ENCODE assay signal across 33 mouse cellular contexts in genomic region chr7:17048431-17049190, GRCm38 (mm10). TPM values are rescaled to one million over a fixed set of nuclear protein-coding genes. Genes with fewer than 3 reads are reported as not detected.
DNase-seq lines count a peak whose midpoint lies in the region; ATAC-seq and TF ChIP-seq lines count a peak whose summit lies in the region.
"Had no signal": no experiment of that assay in that cellular context is flagged by ENCODE, and none has a peak within 500 bp of the region (broad histone marks: within the 10 kb centered on the region; RNA-seq: fewer than 3 reads in every experiment).

No protein-coding gene starts in this region.

- TF ChIP-seq RAD21 in CH12.LX (IDR thresholded peaks at IDR 0.05; ENCODE audit: low read depth, low read length) = no peak

- H3K4me2 ChIP-seq in liver, postnatal 0 days (ENCODE audit: low read depth, low read length) = no peak overlapping the region
- no peak overlapping the region for H3K4me2 ChIP-seq in liver, embryonic 12.5 days
- no peak overlapping the region for H3K4me2 ChIP-seq in CH12.LX (ENCODE audit: insufficient read depth, low read depth, poor library complexity, severe bottlenecking)
- H3K4me2 ChIP-seq in intestine, postnatal 0 days (replicated peaks; ENCODE audit: low read depth) = no peak overlapping the region
- H3K4me2 ChIP-seq: embryonic facial prominence, embryonic 12.5 days; heart, embryonic 13.5 days; hindbrain, embryonic 15.5 days; limb, embryonic 13.5 days; lung, embryonic 14.5 days; neural tube, embryonic 12.5 days had no signal

- no peaks in the 10 kb centered on the region for H3K4me1 ChIP-seq in liver, postnatal 0 days (ENCODE audit: insufficient read depth)
- peaks cover 23% of the 10 kb centered on the region for H3K4me1 ChIP-seq in liver, embryonic 12.5 days
- peaks cover 3 to 16% of the 10 kb centered on the region in 2 experiments; a peak in 3 of 4 replicates for H3K4me1 ChIP-seq in CH12.LX (ENCODE audit: control insufficient read depth in 1 of 2, insufficient read depth in 2 of 2)
- no peaks in the 10 kb centered on the region for H3K4me1 ChIP-seq in intestine, postnatal 0 days (replicated peaks; ENCODE audit: control insufficient read depth, insufficient read depth, low read length)
- H3K4me1 ChIP-seq: embryonic facial prominence, embryonic 12.5 days; hindbrain, embryonic 15.5 days; limb, embryonic 13.5 days; midbrain, embryonic 10.5 days; neural tube, embryonic 12.5 days had no signal

- H3K27ac ChIP-seq in liver, postnatal 0 days (ENCODE audit: low read depth) = no peak overlapping the region
- no peak overlapping the region for H3K27ac ChIP-seq in liver, embryonic 12.5 days
- no peak overlapping the region for H3K27ac ChIP-seq in CH12.LX (ENCODE audit: insufficient read depth, low read depth)
- no peak overlapping the region; the same call in 1 of the 2 replicates for H3K27ac ChIP-seq in intestine, postnatal 0 days (ENCODE audit: low read depth, low read length)
- H3K27ac ChIP-seq: embryonic facial prominence, embryonic 12.5 days; heart, adult 2 months; heart, embryonic 13.5 days; hindbrain, embryonic 10.5 days; hindbrain, embryonic 15.5 days; left cerebral cortex, adult 2 months; limb, embryonic 13.5 days; liver, embryonic 14.5 days; midbrain, embryonic 10.5 days; neural tube, embryonic 12.5 days had no signal

- no peak for TF ChIP-seq EP300 in liver, postnatal 0 days (IDR thresholded peaks at IDR 0.05; ENCODE audit: low read depth)
- TF ChIP-seq EP300 in CH12.LX (IDR thresholded peaks at IDR 0.05; ENCODE audit: low read length) = no peak

- 79% methylated on average over 10 of the region's 10 CpGs for WGBS in liver, postnatal 0 days (ENCODE audit: insufficient replicate concordance)
- WGBS in liver, embryonic 12.5 days (ENCODE audit: insufficient replicate concordance) = 78% methylated on average over 10 of the region's 10 CpGs
- WGBS in intestine, postnatal 0 days = 78% methylated on average over 10 of the region's 10 CpGs

- H3K9ac ChIP-seq in liver, postnatal 0 days (replicated peaks) = no peak overlapping the region
- no peak overlapping the region for H3K9ac ChIP-seq in liver, embryonic 12.5 days
- no peak overlapping the region for H3K9ac ChIP-seq in CH12.LX (ENCODE audit: insufficient read depth, low read depth)
- no peak overlapping the region for H3K9ac ChIP-seq in intestine, postnatal 0 days (ENCODE audit: low read depth, low read length)
- H3K9ac ChIP-seq: embryonic facial prominence, embryonic 12.5 days; heart, embryonic 13.5 days; hindbrain, embryonic 15.5 days; limb, embryonic 13.5 days; liver, embryonic 14.5 days; lung, embryonic 14.5 days; neural tube, embryonic 12.5 days had no signal

- in situ Hi-C loops in CH12.LX (cut with MboI; ENCODE audit: low pct_ligation_motif_present, low pct_unique_long_range_greater_than_20kb, low sequenced_read_pairs) = no loop called here

- dilution Hi-C loops in CH12.LX (cut with MboI; ENCODE audit: extremely low pct_ligation_motif_present, extremely low pct_unique_long_range_greater_than_20kb, low sequenced_read_pairs) = no loop called here

- H3K79me2 ChIP-seq in CH12.LX (replicated peaks; ENCODE audit: control insufficient read depth, extremely low read depth, insufficient read depth, poor library complexity, severe bottlenecking) = no peaks in the 10 kb centered on the region

- H3K4me3 ChIP-seq in liver, postnatal 0 days (ENCODE audit: low read depth, low read length) = no peak overlapping the region
- H3K4me3 ChIP-seq in liver, embryonic 12.5 days = no peak overlapping the region
- H3K4me3 ChIP-seq in CH12.LX (replicated peaks in 1 of 3; ENCODE audit: low read depth in 2 of 3, low read length in 2 of 3, poor library complexity in 1 of 3) = no peak overlapping the region
- no peak overlapping the region for H3K4me3 ChIP-seq in intestine, postnatal 0 days (ENCODE audit: low read depth, low read length)
- H3K4me3 ChIP-seq: embryonic facial prominence, embryonic 12.5 days; heart, adult 2 months; heart, embryonic 13.5 days; hindbrain, embryonic 10.5 days; hindbrain, embryonic 15.5 days; left cerebral cortex, adult 2 months; limb, embryonic 13.5 days; midbrain, embryonic 10.5 days; myocyte; neural tube, embryonic 12.5 days had no signal

- no peaks in the 10 kb centered on the region for H3K27me3 ChIP-seq in liver, postnatal 0 days (ENCODE audit: insufficient read depth, low read length)
- no peaks in the 10 kb centered on the region for H3K27me3 ChIP-seq in liver, embryonic 12.5 days (replicated peaks)
- no peaks in the 10 kb centered on the region for H3K27me3 ChIP-seq in CH12.LX (replicated peaks)
- no peaks in the 10 kb centered on the region for H3K27me3 ChIP-seq in intestine, postnatal 0 days (replicated peaks; ENCODE audit: control insufficient read depth, insufficient read depth, low read length)
- H3K27me3 ChIP-seq: embryonic facial prominence, embryonic 12.5 days; heart, embryonic 13.5 days; hindbrain, embryonic 15.5 days; limb, embryonic 13.5 days; neural tube, embryonic 12.5 days; Patski had no signal

- TF ChIP-seq CTCF in liver, postnatal 0 days (IDR thresholded peaks at IDR 0.05; ENCODE audit: low read depth) = no peak
- no peak for TF ChIP-seq CTCF in CH12.LX (conservative IDR thresholded peaks at IDR 0.05 in 1 of 2, IDR thresholded peaks at IDR 0.05 in 1 of 2; ENCODE audit: low read depth in 2 of 2, low read length in 2 of 2)
- TF ChIP-seq CTCF in intestine, postnatal 0 days (IDR thresholded peaks at IDR 0.05; ENCODE audit: low read depth) = no peak

- H3K36me3 ChIP-seq in liver, postnatal 0 days (replicated peaks; ENCODE audit: insufficient read depth, low read length) = peaks cover 71% of the 10 kb centered on the region
- H3K36me3 ChIP-seq in liver, embryonic 12.5 days = peaks cover 72% of the 10 kb centered on the region
- H3K36me3 ChIP-seq in CH12.LX (replicated peaks in 1 of 2; ENCODE audit: control insufficient read depth in 1 of 2, insufficient read depth in 1 of 2, low read length in 1 of 2) = no peaks in the 10 kb centered on the region
- peaks cover 73% of the 10 kb centered on the region for H3K36me3 ChIP-seq in intestine, postnatal 0 days (ENCODE audit: control insufficient read depth, insufficient read depth)
- H3K36me3 ChIP-seq: hindbrain, embryonic 15.5 days; midbrain, embryonic 10.5 days; neural tube, embryonic 12.5 days had no signal

- ATAC-seq in liver, postnatal 0 days = no peak
- no peak for ATAC-seq in liver, embryonic 12.5 days
- ATAC-seq in intestine, postnatal 0 days = peak; percentile 35; the same call in 1 of the 2 replicates
- ATAC-seq: forebrain, embryonic 16.5 days; inflammation-experienced regulatory T-cells, adult 6 months; Patski had no signal

- peak; percentile 3 to 4 for DNase-seq in frontal cortex, postnatal 14 days (ENCODE audit: low spot score in 2 of 2)
- no peak for DNase-seq in frontal cortex, postnatal 36 days (ENCODE audit: low spot score in 2 of 2)
- peak; percentile 11 for DNase-seq in liver, postnatal 0 days
- no peak for DNase-seq in CH12.LX (ENCODE audit: extremely low read depth)
- DNase-seq in lung, postnatal 14 days = no peak
- DNase-seq: adrenal gland, postnatal 14 days; cerebellum, adult 11 months; cerebellum, adult 9-11 months; embryo, embryonic 11 days; gastrocnemius, postnatal 14 days; heart, postnatal 10 days; kidney, adult 9 months; kidney, postnatal 10 days; lung, embryonic 14.5 days; right cerebral cortex, adult 18-20 months; thymus, postnatal 14 days had no signal

- no peaks in the 10 kb centered on the region for H3K9me3 ChIP-seq in liver, postnatal 0 days (ENCODE audit: low read length)
- no peaks in the 10 kb centered on the region for H3K9me3 ChIP-seq in liver, embryonic 12.5 days (replicated peaks)
- peaks cover 3% of the 10 kb centered on the region for H3K9me3 ChIP-seq in CH12.LX (replicated peaks; ENCODE audit: low read length)
- no peaks in the 10 kb centered on the region for H3K9me3 ChIP-seq in intestine, postnatal 0 days (ENCODE audit: control insufficient read depth)
- H3K9me3 ChIP-seq: embryonic facial prominence, embryonic 12.5 days; heart, embryonic 13.5 days; hindbrain, embryonic 15.5 days; limb, embryonic 13.5 days; midbrain, embryonic 10.5 days; neural tube, embryonic 12.5 days had no signal

- no peak for TF ChIP-seq POLR2A in CH12.LX (IDR thresholded peaks at IDR 0.05; ENCODE audit: low read depth, low read length)

TF ChIP-seq in CH12.LX, 34 proteins besides CTCF, POLR2A, EP300 and RAD21:
- TF ChIP-seq BHLHE40 (IDR thresholded peaks at IDR 0.05; ENCODE audit: low read depth, low read length) = 0 out of 2 replicates have a peak, but pooled peaks have one; percentile 9
- no peak for TF ChIP-seq MAFK (IDR thresholded peaks at IDR 0.05; ENCODE audit: insufficient replicate concordance, low read length)

RNA-seq across cellular contexts. Expression of gene Hif3a, which starts 13.6 kb away (rescaled TPM):
- 2.6 and 3.9 TPM in 2 replicates for polyA plus RNA-seq in liver, postnatal 0 days (2015; fragmentation: Nextera tagmentation; extraction: Ambion mirVana)
- 21.1 and 22.6 TPM in 2 replicates for polyA plus RNA-seq in liver, embryonic 12.5 days (2016; fragmentation: Nextera tagmentation; extraction: Ambion mirVana)
- under 0.01 and 0.08 TPM in 2 replicates for total RNA-seq in CH12.LX (2012; rRNA removed)
- 0.03 and 0.05 TPM in 2 replicates for total RNA-seq in CH12.LX (2014; rRNA removed)
- 0.49 and 0.52 TPM in 2 replicates for polyA plus RNA-seq in CH12.LX (2012; ENCODE audit: insufficient read length, low read depth)
- polyA plus RNA-seq in intestine, postnatal 0 days (2015; fragmentation: Nextera tagmentation; extraction: Ambion mirVana) = 15.9 and 18.4 TPM in 2 replicates

RNA-seq across cellular contexts. Expression of gene Ppp5c, which starts 20.9 kb away (rescaled TPM):
- 26.9 and 32.1 TPM in 2 replicates for polyA plus RNA-seq in liver, postnatal 0 days (2015; fragmentation: Nextera tagmentation; extraction: Ambion mirVana)
- 70.3 and 75.2 TPM in 2 replicates for polyA plus RNA-seq in liver, embryonic 12.5 days (2016; fragmentation: Nextera tagmentation; extraction: Ambion mirVana)
- 128 and 130 TPM in 2 replicates for total RNA-seq in CH12.LX (2012; rRNA removed)
- total RNA-seq in CH12.LX (2014; rRNA removed) = 117 and 125 TPM in 2 replicates
- 223 and 249 TPM in 2 replicates for polyA plus RNA-seq in CH12.LX (2012; ENCODE audit: insufficient read length, low read depth)
- 44.4 and 45.0 TPM in 2 replicates for polyA plus RNA-seq in intestine, postnatal 0 days (2015; fragmentation: Nextera tagmentation; extraction: Ambion mirVana)

RNA-seq across cellular contexts. Expression of gene Psg16, which starts 25.2 kb away (rescaled TPM):
- 0.54 and 0.69 TPM in 2 replicates for polyA plus RNA-seq in liver, postnatal 0 days (2015; fragmentation: Nextera tagmentation; extraction: Ambion mirVana)
- 0.06 and 0.13 TPM in 2 replicates for polyA plus RNA-seq in liver, embryonic 12.5 days (2016; fragmentation: Nextera tagmentation; extraction: Ambion mirVana)
- total RNA-seq in CH12.LX (2012; rRNA removed) (not detected in 2 replicates), CH12.LX (2014; rRNA removed) (not detected in 2 replicates)
- 0.27 TPM in 2 replicates for polyA plus RNA-seq in CH12.LX (2012; ENCODE audit: insufficient read length, low read depth)
- 0.33 and 0.46 TPM in 2 replicates for polyA plus RNA-seq in intestine, postnatal 0 days (2015; fragmentation: Nextera tagmentation; extraction: Ambion mirVana)
- polyA plus RNA-seq: heart, adult 2 months; heart, embryonic 13.5 days; myocyte had no signal

RNA-seq across cellular contexts. Expression of gene Ccdc8, which starts 56.1 kb away (rescaled TPM):
- 1.1 and 1.3 TPM in 2 replicates for polyA plus RNA-seq in liver, postnatal 0 days (2015; fragmentation: Nextera tagmentation; extraction: Ambion mirVana)
- 3.8 and 3.9 TPM in 2 replicates for polyA plus RNA-seq in liver, embryonic 12.5 days (2016; fragmentation: Nextera tagmentation; extraction: Ambion mirVana)
- total RNA-seq in CH12.LX (2012; rRNA removed) = 0.04 TPM in 1 of 2 replicates, not detected in the other
- not detected in 2 replicates for total RNA-seq in CH12.LX (2014; rRNA removed)
- 0.14 and 0.16 TPM in 2 replicates for polyA plus RNA-seq in CH12.LX (2012; ENCODE audit: insufficient read length, low read depth)
- 3.6 and 4.0 TPM in 2 replicates for polyA plus RNA-seq in intestine, postnatal 0 days (2015; fragmentation: Nextera tagmentation; extraction: Ambion mirVana)
- total RNA-seq: MEL had no signal

Comparison
In these comparisons a context has a peak if more than half of its experiments do, and no peak if none do; other contexts are left out.
1. DNase-seq: peak in frontal cortex, postnatal 14 days (2 of 2) and liver, postnatal 0 days (single experiment); none in frontal cortex, postnatal 36 days (0 of 2), CH12.LX (single experiment) and lung, postnatal 14 days (single experiment).